Mouse (Mus musculus): ENCODE results near the gene Ptprc. TPM values are rescaled to one million over a fixed set of nuclear protein-coding genes. Genes with fewer than 3 reads are reported as not detected.

Ptprc gene
- polyA plus RNA-seq, 1 experiment: not detected

GRCm38 (mm10) chr1:138148844-138149243 lies 26.7 kb downstream of the Ptprc start:
- Histone ChIP-seq H3ac (ENCODE audit: control insufficient read depth, insufficient read length, low read depth) (no peak overlapping the region), H3K36me3 (ENCODE audit: control insufficient read depth, insufficient read depth) (no peaks in the 10 kb centered on the region), H3K27me3 (ENCODE audit: control insufficient read depth, insufficient read depth, insufficient read length) (no peaks in the 10 kb centered on the region), H3K4me3 (ENCODE audit: insufficient read depth, poor library complexity, severe bottlenecking) (no peak overlapping the region), H3K79me2 (ENCODE audit: control insufficient read depth, insufficient read depth) (no peaks in the 10 kb centered on the region), H3K79me3 (ENCODE audit: low read depth) (no peaks in the 10 kb centered on the region)
- TF ChIP-seq FOSL1 (IDR thresholded peaks at IDR 0.05; ENCODE audit: insufficient read depth, low read length, poor library complexity, severe bottlenecking) (no peak), MYOG (IDR thresholded peaks at IDR 0.05; ENCODE audit: control insufficient read depth, extremely low read depth, insufficient read length) (no peak), CEBPB (IDR thresholded peaks at IDR 0.05; ENCODE audit: low read depth) (no peak), MYOD1 (IDR thresholded peaks at IDR 0.05; ENCODE audit: control insufficient read depth, insufficient read length, low read depth) (no peak), CTCF (IDR thresholded peaks at IDR 0.05; ENCODE audit: control insufficient read depth, insufficient read depth, insufficient read length) (no peak), USF1 (IDR thresholded peaks at IDR 0.05; ENCODE audit: low read depth) (no peak), MAX (IDR thresholded peaks at IDR 0.05) (no peak)

- Histone ChIP-seq H3K4me3 (ENCODE audit: insufficient read depth, poor library complexity, severe bottlenecking) (no peak overlapping the region), H3K36me3 (ENCODE audit: control insufficient read depth, insufficient read depth) (no peaks in the 10 kb centered on the region), H3K79me2 (ENCODE audit: control insufficient read depth, insufficient read depth) (no peaks in the 10 kb centered on the region), H3K27me3 (ENCODE audit: control insufficient read depth, insufficient read depth, insufficient read length) (no peaks in the 10 kb centered on the region), H3K79me3 (ENCODE audit: low read depth) (no peaks in the 10 kb centered on the region), H3ac (ENCODE audit: control insufficient read depth, insufficient read length, low read depth) (no peak overlapping the region)
- TF ChIP-seq USF1 (IDR thresholded peaks at IDR 0.05; ENCODE audit: low read depth) (no peak), MYOG (IDR thresholded peaks at IDR 0.05; ENCODE audit: control insufficient read depth, extremely low read depth, insufficient read length) (no peak), MAX (IDR thresholded peaks at IDR 0.05) (no peak)
These were observed 29.9 kb downstream of the Ptprc start for GRCm38 (mm10) chr1:138145571-138145970.

- TF ChIP-seq MAX (IDR thresholded peaks at IDR 0.05) (no peak), MYOD1 (IDR thresholded peaks at IDR 0.05; ENCODE audit: control insufficient read depth, insufficient read length, low read depth) (no peak), USF1 (IDR thresholded peaks at IDR 0.05; ENCODE audit: low read depth) (no peak), CEBPB (IDR thresholded peaks at IDR 0.05; ENCODE audit: low read depth) (no peak), CTCF (IDR thresholded peaks at IDR 0.05; ENCODE audit: control insufficient read depth, insufficient read depth, insufficient read length) (no peak), FOSL1 (IDR thresholded peaks at IDR 0.05; ENCODE audit: insufficient read depth, low read length, poor library complexity, severe bottlenecking) (no peak), MYOG (IDR thresholded peaks at IDR 0.05; ENCODE audit: control insufficient read depth, extremely low read depth, insufficient read length) (no peak)
- Histone ChIP-seq H3K79me3 (ENCODE audit: low read depth) (no peaks in the 10 kb centered on the region), H3K4me3 (ENCODE audit: insufficient read depth, poor library complexity, severe bottlenecking) (no peak overlapping the region), H3K27me3 (ENCODE audit: control insufficient read depth, insufficient read depth, insufficient read length) (no peaks in the 10 kb centered on the region), H3K36me3 (ENCODE audit: control insufficient read depth, insufficient read depth) (no peaks in the 10 kb centered on the region), H3K79me2 (ENCODE audit: control insufficient read depth, insufficient read depth) (no peaks in the 10 kb centered on the region), H3ac (ENCODE audit: control insufficient read depth, insufficient read length, low read depth) (no peak overlapping the region)
These were observed 30.4 kb downstream of the Ptprc start for GRCm38 (mm10) chr1:138145148-138145547.

DNA sequence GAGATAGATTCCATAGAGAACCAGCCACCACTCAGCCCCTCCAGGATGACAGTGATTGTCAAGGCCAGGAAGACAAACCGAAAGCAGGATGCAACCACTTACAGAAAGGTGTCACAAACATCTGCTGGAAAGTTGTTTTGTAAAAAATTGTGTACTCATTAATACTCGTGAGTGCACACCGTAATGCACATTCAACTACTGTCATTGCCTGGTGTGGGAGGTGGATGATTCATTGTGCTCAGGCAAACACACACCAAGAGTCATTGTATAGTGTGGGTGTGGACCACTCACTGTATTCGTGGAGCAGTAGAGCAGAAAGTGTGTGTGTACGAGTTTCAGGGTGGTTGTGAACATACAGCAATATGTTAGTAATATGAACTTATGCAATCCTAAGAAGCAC lies 31.1 kb downstream of the Ptprc start:
- no peaks in the 10 kb centered on the region for H3K79me2 ChIP-seq (ENCODE audit: control insufficient read depth, insufficient read depth)
- no peak for TF ChIP-seq CTCF (IDR thresholded peaks at IDR 0.05; ENCODE audit: control insufficient read depth, insufficient read depth, insufficient read length)
- no peak for TF ChIP-seq MYOD1 (IDR thresholded peaks at IDR 0.05; ENCODE audit: control insufficient read depth, insufficient read length, low read depth)
- no peak for TF ChIP-seq MAX (IDR thresholded peaks at IDR 0.05)
- TF ChIP-seq FOSL1 (IDR thresholded peaks at IDR 0.05; ENCODE audit: insufficient read depth, low read length, poor library complexity, severe bottlenecking): no peak
- no peak for TF ChIP-seq MYOG (IDR thresholded peaks at IDR 0.05; ENCODE audit: control insufficient read depth, extremely low read depth, insufficient read length)
- no peak for TF ChIP-seq CEBPB (IDR thresholded peaks at IDR 0.05; ENCODE audit: low read depth)
- no peak for TF ChIP-seq USF1 (IDR thresholded peaks at IDR 0.05; ENCODE audit: low read depth)
- no peak overlapping the region for H3K4me3 ChIP-seq (ENCODE audit: insufficient read depth, poor library complexity, severe bottlenecking)
- H3K79me3 ChIP-seq (ENCODE audit: low read depth): no peaks in the 10 kb centered on the region
- no peaks in the 10 kb centered on the region for H3K36me3 ChIP-seq (ENCODE audit: control insufficient read depth, insufficient read depth)
- H3K27me3 ChIP-seq (ENCODE audit: control insufficient read depth, insufficient read depth, insufficient read length): no peaks in the 10 kb centered on the region
- H3ac ChIP-seq (ENCODE audit: control insufficient read depth, insufficient read length, low read depth): no peak overlapping the region

DNA sequence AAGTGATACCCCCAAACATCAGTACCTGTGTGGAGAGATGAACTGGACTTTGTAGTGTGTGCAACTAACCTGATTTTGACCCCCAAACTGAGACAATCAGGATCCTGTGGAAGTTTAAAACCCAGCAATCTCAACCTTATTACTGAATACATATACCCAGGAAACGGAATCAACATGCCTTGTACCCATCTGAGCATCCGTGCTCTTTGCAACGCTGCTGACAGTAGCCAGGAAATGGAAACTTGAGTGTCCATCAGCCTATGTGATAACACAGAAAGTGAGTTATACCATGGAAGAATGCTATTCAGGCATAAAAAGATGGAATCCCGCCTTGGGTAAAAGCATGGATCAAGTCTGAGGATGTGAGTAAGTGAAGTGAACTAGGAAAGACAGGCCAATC lies 34.7 kb downstream of the Ptprc start:
- TF ChIP-seq FOSL1 (IDR thresholded peaks at IDR 0.05; ENCODE audit: insufficient read depth, low read length, poor library complexity, severe bottlenecking): no peak
- TF ChIP-seq CTCF (IDR thresholded peaks at IDR 0.05; ENCODE audit: control insufficient read depth, insufficient read depth, insufficient read length): no peak
- no peak for TF ChIP-seq MYOD1 (IDR thresholded peaks at IDR 0.05; ENCODE audit: control insufficient read depth, insufficient read length, low read depth)
- no peak for TF ChIP-seq MYOG (IDR thresholded peaks at IDR 0.05; ENCODE audit: control insufficient read depth, extremely low read depth, insufficient read length)
- TF ChIP-seq CEBPB (IDR thresholded peaks at IDR 0.05; ENCODE audit: low read depth): no peak
- TF ChIP-seq MAX (IDR thresholded peaks at IDR 0.05): no peak
- no peak for TF ChIP-seq USF1 (IDR thresholded peaks at IDR 0.05; ENCODE audit: low read depth)
- Histone ChIP-seq H3K79me2 (ENCODE audit: control insufficient read depth, insufficient read depth) (no peaks in the 10 kb centered on the region), H3K36me3 (ENCODE audit: control insufficient read depth, insufficient read depth) (no peaks in the 10 kb centered on the region), H3K79me3 (ENCODE audit: low read depth) (no peaks in the 10 kb centered on the region), H3K27me3 (ENCODE audit: control insufficient read depth, insufficient read depth, insufficient read length) (no peaks in the 10 kb centered on the region), H3K4me3 (ENCODE audit: insufficient read depth, poor library complexity, severe bottlenecking) (no peak overlapping the region), H3ac (ENCODE audit: control insufficient read depth, insufficient read length, low read depth) (no peak overlapping the region)

GRCm38 (mm10) chr1:138137696-138138095 lies 37.8 kb downstream of the Ptprc start:
- H3ac ChIP-seq (ENCODE audit: control insufficient read depth, insufficient read length, low read depth): no peak overlapping the region
- no peaks in the 10 kb centered on the region for H3K27me3 ChIP-seq (ENCODE audit: control insufficient read depth, insufficient read depth, insufficient read length)
- no peaks in the 10 kb centered on the region for H3K79me3 ChIP-seq (ENCODE audit: low read depth)
- no peak overlapping the region for H3K4me3 ChIP-seq (ENCODE audit: insufficient read depth, poor library complexity, severe bottlenecking)
- no peaks in the 10 kb centered on the region for H3K36me3 ChIP-seq (ENCODE audit: control insufficient read depth, insufficient read depth)
- TF ChIP-seq USF1 (IDR thresholded peaks at IDR 0.05; ENCODE audit: low read depth) (no peak), MAX (IDR thresholded peaks at IDR 0.05) (no peak), CTCF (IDR thresholded peaks at IDR 0.05; ENCODE audit: control insufficient read depth, insufficient read depth, insufficient read length) (no peak)
- no peaks in the 10 kb centered on the region for H3K79me2 ChIP-seq (ENCODE audit: control insufficient read depth, insufficient read depth)
